Mouse (Mus musculus) hematopoietic multipotent progenitor cell, adult 10-12 weeks (in vitro differentiated cells): ENCODE measurements around the gene Pigv. TPM values are rescaled to one million over a fixed set of nuclear protein-coding genes. Genes with fewer than 3 reads are reported as not detected.

ENCODE experiments used
- polyA plus RNA-seq: library from polyadenylated mRNA; stranded (reverse); fragments of >175 nt; gene quantifications from 2 replicates; pipeline ENCODE4 v1.2.3, GENCODE M21; 2012; ENCODE audit warnings: low replicate concordance

The Pigv gene
- polyA plus RNA-seq = 28.7 and 42.9 TPM in 2 replicates

GRCm38 (mm10) chr4:133671881-133672844 lies at the start of gene Pigv:
TSS of gene Pigv (minus strand) at chr4:133672647.

DNA sequence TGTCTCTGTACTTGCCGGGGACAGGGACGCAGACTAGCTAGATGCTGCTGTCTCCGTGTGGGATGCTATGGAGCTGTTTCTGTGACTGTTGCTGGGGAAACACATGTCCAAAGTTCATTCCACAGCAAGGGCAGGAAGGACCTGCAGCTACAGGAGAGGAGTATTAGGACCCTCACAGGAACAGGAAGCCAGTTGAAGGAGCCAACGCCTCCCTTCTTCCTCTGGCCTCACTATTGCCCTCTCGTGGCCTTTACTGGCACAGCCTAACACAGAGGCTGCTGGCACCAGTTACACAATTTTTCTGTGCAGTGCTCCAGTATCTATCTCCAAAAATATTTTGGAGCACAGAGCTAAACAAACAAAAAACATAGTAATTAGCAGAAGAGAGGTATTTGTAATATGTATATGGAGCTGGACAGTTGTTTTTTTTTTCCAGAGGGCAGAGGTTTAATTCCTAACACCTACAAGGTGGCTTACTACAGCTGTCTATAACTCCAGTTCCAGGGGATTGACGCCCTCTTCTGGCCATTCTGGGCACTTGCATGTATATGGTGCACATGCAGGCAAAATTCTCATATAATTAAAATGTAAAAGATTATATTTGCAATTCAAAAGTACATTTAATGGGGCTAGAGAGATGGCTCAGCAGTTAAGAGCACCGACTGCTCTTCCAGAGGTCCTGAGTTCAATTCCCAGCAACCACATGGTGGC lies 22.3 kb downstream of the Pigv start, which contains the start of gene Zdhhc18:
Gene Zdhhc18, minus strand, starts transcription at position 166 of the 711 bp plus-strand sequence.

Other genes starting within 250 kb of the Pigv start
- not detected in 2 replicates for gene Tent5b, start 192.5 kb downstream of the Pigv start, polyA plus RNA-seq
- gene Trnp1, start 174.1 kb downstream of the Pigv start, polyA plus RNA-seq = 0.47 and 0.98 TPM in 2 replicates
- 1.6 and 3.6 TPM in 2 replicates for gene Kdf1, start 153.7 kb downstream of the Pigv start, polyA plus RNA-seq
- gene Nudc, start 126.7 kb downstream of the Pigv start, polyA plus RNA-seq = 118 and 188 TPM in 2 replicates
- 0.86 TPM in 1 of 2 replicates, not detected in the other for gene Nr0b2, start 119.3 kb downstream of the Pigv start, polyA plus RNA-seq
- gene Gpatch3, start 97.9 kb downstream of the Pigv start, polyA plus RNA-seq = 9.5 and 14.4 TPM in 2 replicates
- 40.9 and 72.5 TPM in 2 replicates for gene Gpn2, start 88.3 kb downstream of the Pigv start, polyA plus RNA-seq
- gene Sfn, start 70.5 kb downstream of the Pigv start, polyA plus RNA-seq = 39.4 and 51.3 TPM in 2 replicates
- gene Zdhhc18, start 22.5 kb downstream of the Pigv start, polyA plus RNA-seq = 264 and 405 TPM in 2 replicates
- gene Arid1a, start 84.1 kb upstream of the Pigv start, polyA plus RNA-seq = 196 and 290 TPM in 2 replicates
- gene Rps6ka1, start 215.2 kb upstream of the Pigv start, polyA plus RNA-seq = 101 and 116 TPM in 2 replicates